Mouse (Mus musculus) midbrain, embryonic 13.5 days (tissue): Measurements from ENCODE around the gene Mrvi1. TPM values are rescaled to one million over a fixed set of nuclear protein-coding genes. Genes with fewer than 3 reads are reported as not detected.

Experiments
- ATAC-seq: fragments of 200-750 bp; cut with Nextera tagmentation; 2 replicates; pipeline ENCODE4 v1.8.0; 2017; ENCODE audit warnings: mild to moderate bottlenecking, moderate TSS enrichment, moderate library complexity
- H3K27ac ChIP-seq: fragments of 300-500 bp; sonication (generic); 2 replicates; pipeline ENCODE4 v1.5.1; 2015; ENCODE audit warnings: inconsistent platforms, mild to moderate bottlenecking, moderate library complexity
- H3K27me3 ChIP-seq: fragments of 300-500 bp; sonication (generic); 2 replicates; pipeline ENCODE4 v1.6.1; 2015; ENCODE audit warnings: mild to moderate bottlenecking, inconsistent platforms
- H3K36me3 ChIP-seq: fragments of 300-500 bp; sonication (generic); 2 replicates; pipeline ENCODE4 v1.6.1; 2015; ENCODE audit warnings: mild to moderate bottlenecking, inconsistent platforms
- H3K4me1 ChIP-seq: fragments of 300-500 bp; sonication (generic); replicated peaks from 2 replicates; pipeline ENCODE4 v1.6.1; 2015; ENCODE audit warnings: inconsistent platforms
- H3K4me2 ChIP-seq: fragments of 300-500 bp; sonication (generic); replicated peaks from 2 replicates; pipeline ENCODE4 v1.6.1; 2015; ENCODE audit warnings: moderate library complexity, mild to moderate bottlenecking, inconsistent platforms
- H3K4me3 ChIP-seq: fragments of 300-500 bp; sonication (generic); replicated peaks from 2 replicates; pipeline ENCODE4 v1.5.1; 2015; ENCODE audit warnings: mild to moderate bottlenecking, inconsistent platforms
- H3K9ac ChIP-seq: fragments of 300-500 bp; sonication (generic); replicated peaks from 2 replicates; pipeline ENCODE4 v1.6.1; 2015; ENCODE audit warnings: mild to moderate bottlenecking, inconsistent platforms
- H3K9me3 ChIP-seq: fragments of 300-500 bp; sonication (generic); 2 replicates; pipeline ENCODE4 v1.6.1; 2016; ENCODE audit warnings: mild to moderate bottlenecking, inconsistent platforms
- WGBS: fragments of 180-500 bp; shearing (Covaris S2); methylation state at CpG from one replicate; pipeline ENCODE4 v1.1.7; 2015; 5-methylcytosine and 5-hydroxymethylcytosine counted together
- polyA plus RNA-seq: library from polyadenylated mRNA; unstranded; fragments of >200 nt; fragmentation: Nextera tagmentation; extraction: Ambion mirVana; gene quantifications from 2 replicates; pipeline ENCODE4 v1.2.1, GENCODE M21; 2015

Mrvi1 gene
- polyA plus RNA-seq, 1 experiment from 2014 or later = 0.62 TPM

DNA sequence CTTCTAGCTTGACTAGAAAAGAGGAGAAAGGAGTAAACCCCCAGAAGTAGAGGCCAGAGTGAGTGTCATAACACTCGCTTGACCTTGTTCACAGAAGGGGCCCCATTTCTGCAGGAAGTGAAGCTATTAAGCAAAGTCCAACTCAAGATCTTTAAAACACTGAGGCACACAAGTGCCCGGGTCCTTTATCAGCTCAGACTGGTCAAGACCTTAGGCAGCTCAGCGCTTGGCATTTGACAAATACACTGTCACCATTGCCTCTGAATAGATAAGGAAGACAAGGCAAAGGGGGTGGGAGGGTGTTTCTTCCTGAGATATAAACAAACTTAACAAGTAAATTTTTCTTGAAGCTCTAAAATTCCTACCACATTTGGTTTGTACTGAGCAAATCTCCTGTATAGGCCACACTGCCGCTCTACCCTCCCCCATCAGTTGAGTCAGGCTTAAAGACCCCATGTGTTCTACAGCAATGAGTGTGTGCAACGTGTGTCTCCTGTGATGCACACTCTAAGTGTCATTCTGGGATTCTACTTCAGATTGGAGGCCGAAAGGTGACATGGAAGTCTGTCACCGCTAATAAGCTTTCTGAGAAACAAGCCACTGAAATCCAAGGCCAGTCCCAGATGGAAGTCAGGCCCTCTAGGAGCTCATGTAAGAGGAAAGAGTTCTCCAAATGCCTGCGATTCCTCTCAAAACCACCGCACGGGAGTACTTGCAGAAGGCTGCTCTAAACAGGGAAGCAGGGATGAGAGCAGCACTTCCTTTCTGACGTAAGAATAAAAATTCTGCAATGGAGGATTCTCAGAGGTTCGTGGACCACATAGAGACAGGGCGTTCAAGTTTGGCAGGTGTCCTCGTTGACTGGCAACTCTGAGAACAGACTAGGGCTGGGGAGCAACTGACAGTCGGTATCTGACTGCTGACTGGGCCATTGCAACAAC is 16.9 kb upstream of the Mrvi1 start:
- 87% methylated on average over 15 of the region's 15 CpGs for WGBS
- Histone ChIP-seq H3K4me3 (no peak overlapping the region), H3K27me3 (no peaks in the 10 kb centered on the region), H3K27ac (no peak overlapping the region), H3K4me2 (no peak overlapping the region), H3K4me1 (no peaks in the 10 kb centered on the region; the same call in 1 of the 2 replicates), H3K9ac (no peak overlapping the region), H3K36me3 (no peaks in the 10 kb centered on the region), H3K9me3 (no peaks in the 10 kb centered on the region)
- ATAC-seq = no peak

DNA sequence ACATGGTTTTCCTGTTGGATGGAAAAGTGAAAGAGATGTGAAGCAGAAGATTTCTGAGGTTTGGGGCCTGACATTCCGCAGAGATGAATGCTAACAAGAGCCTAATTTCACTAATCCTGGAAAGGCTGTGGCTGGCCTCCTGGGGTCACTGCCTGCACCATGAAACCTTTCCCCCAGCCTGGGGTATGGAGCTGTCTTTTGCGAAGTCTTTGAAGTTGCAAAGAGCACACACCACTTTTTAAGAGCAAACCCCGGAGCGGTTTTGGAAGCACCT is 8.9 kb upstream of the Mrvi1 start:
- Histone ChIP-seq H3K9ac (no peak overlapping the region), H3K4me1 (peaks cover 2% of the 10 kb centered on the region; the same call in 1 of the 2 replicates), H3K27ac (no peak overlapping the region), H3K4me3 (no peak overlapping the region), H3K36me3 (no peaks in the 10 kb centered on the region), H3K27me3 (no peaks in the 10 kb centered on the region), H3K4me2 (no peak overlapping the region), H3K9me3 (no peaks in the 10 kb centered on the region)
- no peak for ATAC-seq
- 16% methylated on average over 4 of the region's 4 CpGs for WGBS

DNA sequence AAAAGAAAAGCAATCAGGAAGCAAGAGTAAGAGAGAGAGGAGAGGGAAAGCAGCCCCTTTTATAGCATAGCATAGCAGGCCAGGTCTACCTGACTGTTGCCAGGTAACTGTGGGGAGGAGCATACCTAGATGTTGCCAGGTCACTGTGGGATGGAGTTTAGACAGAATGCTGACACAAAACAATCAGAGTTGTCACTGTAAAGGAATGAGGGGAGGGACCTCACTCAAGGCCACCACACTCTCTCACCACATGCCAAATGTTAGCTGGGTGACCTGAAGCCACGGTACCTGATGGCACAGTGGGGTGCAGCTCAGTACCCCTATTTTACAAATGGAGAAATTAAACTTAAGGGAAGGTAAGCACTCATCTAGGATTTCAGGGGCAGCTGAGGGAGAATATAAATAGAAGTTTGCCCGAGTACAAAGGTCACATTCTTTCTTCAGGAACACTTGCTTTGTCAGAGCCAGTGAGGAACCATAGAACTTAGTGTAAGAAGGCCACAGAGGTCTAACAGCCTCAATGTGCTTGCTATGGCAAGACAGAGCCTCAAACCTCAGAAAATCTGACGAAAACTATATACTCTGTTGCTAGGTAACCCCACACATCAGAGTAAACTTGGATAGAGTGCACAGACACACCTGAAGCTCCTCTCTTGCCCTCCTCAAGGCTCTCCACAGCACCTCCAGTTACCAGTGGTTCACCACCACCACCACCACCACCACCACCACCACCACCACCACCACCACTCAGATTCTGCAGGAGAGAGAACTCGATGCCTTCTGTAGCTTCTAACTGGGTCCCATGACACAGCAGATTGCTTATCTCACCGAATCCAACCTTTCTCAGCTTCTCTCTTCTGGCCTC is 8.3 kb upstream of the Mrvi1 start:
- 67% methylated on average over 5 of the region's 5 CpGs for WGBS
- H3K27me3 ChIP-seq = no peaks in the 10 kb centered on the region

DNA sequence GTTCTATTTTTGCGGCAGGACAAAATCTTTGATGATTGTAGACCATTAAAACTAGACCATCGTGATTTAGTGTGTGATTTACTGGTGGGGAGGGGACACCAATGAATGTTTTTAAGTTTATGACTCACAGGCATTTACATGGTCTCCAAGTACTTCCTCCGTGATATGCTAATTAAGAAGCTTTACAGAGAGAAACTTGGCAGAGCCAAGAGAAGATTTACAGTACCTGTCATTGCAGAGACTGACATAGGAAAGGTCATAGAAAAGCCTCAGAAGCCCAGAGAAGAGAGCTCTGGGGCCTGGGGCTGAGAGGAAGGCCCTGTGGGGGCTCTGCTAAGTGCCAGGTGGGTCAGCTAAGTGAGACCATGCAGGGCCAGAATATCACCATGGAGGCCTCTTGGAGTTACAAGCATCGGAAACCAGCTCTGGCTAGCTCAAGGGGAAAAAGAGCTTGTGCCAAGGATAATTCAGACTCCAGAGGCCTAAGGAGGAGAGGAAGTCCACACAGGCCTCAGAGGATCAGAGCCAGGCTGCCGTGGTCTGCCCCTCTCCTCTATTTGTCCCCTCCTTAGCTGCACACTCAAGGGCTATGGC is 7.1 kb upstream of the Mrvi1 start:
- Histone ChIP-seq H3K9me3 (no peaks in the 10 kb centered on the region), H3K36me3 (no peaks in the 10 kb centered on the region), H3K4me1 (peaks cover 5% of the 10 kb centered on the region; the same call in 1 of the 2 replicates), H3K4me3 (no peak overlapping the region), H3K4me2 (no peak overlapping the region), H3K9ac (no peak overlapping the region), H3K27ac (no peak overlapping the region), H3K27me3 (no peaks in the 10 kb centered on the region)
- no peak for ATAC-seq
- WGBS = 88% methylated on average over 5 of the region's 5 CpGs

More for the DNA sequence above, 8.3 kb upstream of the Mrvi1 start:
- no peak for ATAC-seq
- Histone ChIP-seq H3K4me1 (peaks cover 5% of the 10 kb centered on the region; the same call in 1 of the 2 replicates), H3K27ac (no peak overlapping the region), H3K9me3 (no peaks in the 10 kb centered on the region), H3K4me2 (no peak overlapping the region), H3K4me3 (no peak overlapping the region), H3K36me3 (no peaks in the 10 kb centered on the region), H3K9ac (no peak overlapping the region)

DNA sequence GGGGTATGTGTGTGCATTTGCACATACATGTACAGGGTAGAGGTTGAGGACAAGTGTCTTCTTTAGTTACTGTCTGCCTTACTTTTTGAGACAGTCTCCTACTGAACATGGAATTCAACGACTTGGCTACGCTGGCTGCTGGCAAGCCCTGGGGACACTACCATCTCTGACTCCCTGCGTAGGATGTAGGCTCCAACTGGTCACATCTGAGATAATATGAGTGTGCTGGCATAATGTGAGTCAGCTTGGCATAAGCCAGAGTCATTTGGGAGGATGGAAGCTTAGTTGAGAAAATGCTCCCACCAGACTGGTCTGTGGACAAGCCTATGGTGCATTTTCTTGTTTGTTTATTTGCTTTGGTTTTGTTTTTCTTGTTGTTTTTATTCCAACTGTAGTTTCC is 5.8 kb upstream of the Mrvi1 start:
- Histone ChIP-seq H3K4me1 (0 out of 2 replicates have a peak, but pooled peaks cover 5% of the 10 kb centered on the region), H3K36me3 (no peaks in the 10 kb centered on the region), H3K4me2 (no peak overlapping the region), H3K4me3 (no peak overlapping the region), H3K27me3 (no peaks in the 10 kb centered on the region), H3K9me3 (no peaks in the 10 kb centered on the region), H3K9ac (no peak overlapping the region), H3K27ac (no peak overlapping the region)
- WGBS = 94% methylated on average over 3 of the region's 3 CpGs
- no peak for ATAC-seq

DNA sequence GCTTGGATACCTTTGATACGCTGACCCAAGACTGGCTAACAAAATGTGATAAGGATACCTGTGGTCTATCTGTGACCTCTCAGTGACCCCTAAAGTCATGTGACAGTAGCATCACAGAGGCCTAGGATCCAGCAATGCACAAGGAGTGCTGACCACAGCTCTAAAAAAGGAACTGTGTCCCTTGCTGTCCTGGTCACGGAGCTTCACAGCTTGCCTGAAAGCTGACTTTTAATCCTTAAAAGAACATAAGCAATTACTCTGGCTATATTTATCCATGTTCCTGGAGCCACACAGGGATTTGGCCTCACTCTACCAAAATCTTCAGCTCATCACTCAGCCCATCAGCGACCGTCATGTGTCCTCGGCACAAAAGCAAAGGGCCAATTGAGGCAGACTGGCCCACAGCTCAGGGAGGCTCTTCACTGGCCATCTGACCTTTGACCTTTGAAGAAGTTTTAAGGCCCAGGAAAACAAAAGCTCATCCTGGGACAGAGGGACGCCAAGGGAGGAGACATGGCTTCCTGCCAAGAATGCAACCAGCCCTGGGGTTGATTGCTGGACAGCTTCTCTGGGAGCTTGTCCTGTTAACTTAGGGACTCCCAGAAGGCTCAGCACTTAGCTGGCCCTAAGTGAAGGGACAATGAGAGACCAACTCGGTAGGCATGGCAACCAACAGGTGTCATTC is 3.5 kb upstream of the Mrvi1 start:
- H3K27ac ChIP-seq = no peak overlapping the region
- no peak for ATAC-seq
- 54% methylated on average over 7 of the region's 7 CpGs for WGBS
- H3K9ac ChIP-seq = no peak overlapping the region
- no peaks in the 10 kb centered on the region for H3K9me3 ChIP-seq
- H3K4me2 ChIP-seq = no peak overlapping the region
- H3K36me3 ChIP-seq = no peaks in the 10 kb centered on the region
- peaks cover 7% of the 10 kb centered on the region for H3K4me1 ChIP-seq
- no peaks in the 10 kb centered on the region for H3K27me3 ChIP-seq
- no peak overlapping the region for H3K4me3 ChIP-seq

DNA sequence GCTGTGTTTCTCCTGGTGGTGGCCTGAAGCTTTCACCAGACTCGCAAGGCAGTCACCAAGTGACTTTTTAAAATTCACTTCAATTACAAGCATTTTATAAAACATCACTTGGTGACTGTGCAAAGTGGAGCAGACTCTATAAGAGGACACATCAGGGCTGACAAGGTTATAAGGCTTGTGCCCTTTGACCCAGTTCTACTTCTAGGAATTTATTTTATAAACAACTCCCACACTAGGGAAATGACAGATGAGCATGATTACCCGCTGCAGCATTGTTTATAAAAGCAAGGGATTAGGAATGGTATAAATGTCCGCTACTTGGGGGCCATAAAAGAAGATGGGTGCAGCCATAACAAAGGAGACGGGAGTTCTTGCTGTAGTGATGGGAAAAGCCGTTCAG is 1.4 kb upstream of the Mrvi1 start:
- Histone ChIP-seq H3K4me1 (peaks cover 7% of the 10 kb centered on the region), H3K27me3 (no peaks in the 10 kb centered on the region), H3K4me2 (no peak overlapping the region), H3K27ac (no peak overlapping the region), H3K4me3 (no peak overlapping the region), H3K36me3 (no peaks in the 10 kb centered on the region), H3K9me3 (no peaks in the 10 kb centered on the region), H3K9ac (no peak overlapping the region)
- WGBS = 79% methylated on average over 5 of the region's 5 CpGs
- no peak for ATAC-seq

DNA sequence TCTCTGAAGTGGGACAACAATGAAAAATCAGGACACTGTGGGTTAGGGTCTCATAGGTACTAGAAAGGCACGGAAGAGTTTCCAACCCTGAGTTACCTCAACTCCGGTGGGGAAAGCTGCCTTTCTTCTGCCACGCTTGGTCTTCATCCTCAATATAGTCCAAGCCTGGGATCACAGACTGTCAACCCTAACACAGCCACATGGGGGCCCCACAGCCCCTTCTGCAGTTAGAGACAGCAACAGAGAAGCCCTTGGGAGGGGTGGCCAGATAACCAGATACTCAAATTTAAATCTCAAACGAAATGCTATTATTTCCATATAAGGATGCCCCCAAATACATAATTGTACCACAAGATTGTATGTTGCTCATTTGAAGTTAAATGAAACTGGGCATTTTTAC is 503 bp upstream of the Mrvi1 start:
- Histone ChIP-seq H3K4me3 (no peak overlapping the region), H3K36me3 (no peaks in the 10 kb centered on the region), H3K27ac (no peak overlapping the region), H3K9me3 (no peaks in the 10 kb centered on the region), H3K9ac (no peak overlapping the region), H3K27me3 (no peaks in the 10 kb centered on the region), H3K4me1 (peaks cover 7% of the 10 kb centered on the region), H3K4me2 (no peak overlapping the region)
- 56% methylated on average over 4 of the region's 4 CpGs for WGBS
- ATAC-seq = no peak

DNA sequence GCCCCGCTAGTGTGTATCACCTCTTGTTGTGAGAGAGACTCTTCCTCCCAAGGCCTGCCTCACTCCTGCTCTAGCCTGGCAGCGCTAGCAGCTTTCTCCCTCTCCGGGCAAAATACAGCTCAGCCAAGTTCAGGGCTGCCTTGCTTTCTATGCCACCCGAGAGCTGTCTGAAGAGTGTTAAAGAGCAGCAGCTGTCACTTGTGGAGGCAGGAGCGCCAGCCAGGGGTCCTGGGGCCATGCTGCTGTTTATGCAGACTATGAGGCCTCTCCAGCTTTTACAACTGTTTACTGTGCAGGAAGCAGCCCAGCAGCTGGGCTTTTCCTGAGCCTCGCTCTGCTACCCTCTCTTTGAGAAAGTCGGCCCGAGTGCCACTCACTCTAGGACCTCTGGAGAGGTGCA is 1.2 kb downstream of the Mrvi1 start:
- Histone ChIP-seq H3K27ac (no peak overlapping the region), H3K27me3 (no peaks in the 10 kb centered on the region), H3K4me2 (no peak overlapping the region), H3K36me3 (no peaks in the 10 kb centered on the region), H3K4me3 (no peak overlapping the region), H3K4me1 (peaks cover 7% of the 10 kb centered on the region), H3K9ac (no peak overlapping the region), H3K9me3 (no peaks in the 10 kb centered on the region)
- no peak for ATAC-seq
- WGBS = 77% methylated on average over 8 of the region's 8 CpGs

DNA sequence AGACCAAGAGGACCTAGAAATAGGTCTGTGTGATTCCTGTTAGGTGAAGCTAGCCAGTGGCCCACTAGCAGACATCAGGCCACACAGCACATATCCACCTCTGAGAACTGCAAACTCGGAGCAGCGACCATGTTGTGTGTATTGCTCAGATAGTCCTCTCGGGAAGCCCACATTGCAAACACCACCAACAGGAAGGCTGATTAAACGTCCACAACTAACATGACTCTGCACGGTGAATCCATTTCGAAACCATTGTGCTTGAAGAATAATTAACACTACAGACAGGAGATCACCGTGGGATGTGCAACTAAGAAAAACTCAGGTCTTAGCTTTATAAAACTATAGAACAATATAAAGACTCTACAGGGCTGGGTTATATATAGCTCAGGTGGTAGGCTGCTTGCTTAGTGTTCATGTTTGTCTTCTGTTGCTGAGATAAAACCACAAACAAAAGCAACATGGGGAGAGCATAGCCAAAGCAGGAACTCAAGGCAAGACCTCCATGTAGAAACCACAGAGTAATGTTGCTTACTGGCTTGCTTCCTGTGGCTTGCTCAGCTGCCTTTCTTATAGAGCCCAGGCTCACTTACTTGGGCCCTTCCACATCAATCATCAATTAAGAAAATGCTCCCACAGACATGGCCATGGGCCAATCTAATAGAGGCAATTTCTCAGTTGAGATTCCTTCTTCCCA is 4.4 kb downstream of the Mrvi1 start:
- no peaks in the 10 kb centered on the region for H3K36me3 ChIP-seq
- H3K27ac ChIP-seq = no peak overlapping the region
- H3K4me2 ChIP-seq = no peak overlapping the region
- WGBS = 90% methylated on average over 7 of the region's 7 CpGs
- H3K4me3 ChIP-seq = no peak overlapping the region
- H3K9ac ChIP-seq = no peak overlapping the region
- ATAC-seq = no peak
- peaks cover 4% of the 10 kb centered on the region for H3K4me1 ChIP-seq
- no peaks in the 10 kb centered on the region for H3K27me3 ChIP-seq
- H3K9me3 ChIP-seq = no peaks in the 10 kb centered on the region

DNA sequence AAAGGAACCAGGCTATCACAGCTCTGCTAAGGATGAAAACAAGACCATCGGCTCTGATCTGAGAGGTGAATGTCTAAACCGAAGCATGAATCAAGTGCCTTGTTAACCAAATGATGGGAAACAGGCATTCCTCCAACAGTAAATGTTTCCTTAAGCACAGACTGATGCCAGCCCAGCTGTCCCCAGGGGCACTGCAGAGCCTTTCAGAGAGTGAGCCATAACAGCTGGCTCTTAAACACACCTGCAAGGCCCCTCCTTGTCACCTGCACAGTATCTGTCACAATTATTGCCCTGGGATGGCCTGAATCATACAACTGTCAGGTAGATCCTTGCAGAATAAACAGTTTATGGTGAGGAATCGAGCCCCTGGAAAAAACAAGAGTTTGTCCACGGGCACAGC is 8.8 kb downstream of the Mrvi1 start:
- Histone ChIP-seq H3K36me3 (no peaks in the 10 kb centered on the region), H3K27ac (no peak overlapping the region), H3K4me3 (no peak overlapping the region), H3K9ac (no peak overlapping the region), H3K9me3 (no peaks in the 10 kb centered on the region), H3K4me2 (no peak overlapping the region), H3K27me3 (no peaks in the 10 kb centered on the region), H3K4me1 (no peaks in the 10 kb centered on the region)
- WGBS = 82% methylated on average over 4 of the region's 4 CpGs
- no peak for ATAC-seq
